Mouse (Mus musculus): ENCODE data around the gene Camta1. TPM values are rescaled to one million over a fixed set of nuclear protein-coding genes. Genes with fewer than 3 reads are reported as not detected.

Camta1 gene
- total and polyA plus RNA-seq, 2 experiments, result 2.7 to 6.1 TPM

- Histone ChIP-seq H3K36me3 (ENCODE audit: control insufficient read depth, insufficient read depth, low read length) (no peaks in the 10 kb centered on the region), H3K9ac (ENCODE audit: low read depth, low read length) (no peak overlapping the region), H3K4me1 (ENCODE audit: control insufficient read depth, insufficient read depth, low read length) (0 out of 2 replicates have a peak, but pooled peaks cover 4% of the 10 kb centered on the region), H3K4me3 (ENCODE audit: insufficient read depth, low read depth, low read length) (no peak overlapping the region), H3K79me2 (ENCODE audit: control insufficient read depth, insufficient read depth, low read length) (no peaks in the 10 kb centered on the region), H3K27me3 (ENCODE audit: control insufficient read depth, insufficient read depth, low read length) (no peaks in the 10 kb centered on the region), H3K27ac (replicated peaks; ENCODE audit: insufficient read depth, low read depth, low read length) (no peak overlapping the region)
- WGBS, result 81% methylated on average over 7 of the region's 7 CpGs
- TF ChIP-seq POLR2A (IDR thresholded peaks at IDR 0.05; ENCODE audit: extremely low read depth, insufficient read depth, low read length), result no peak
- no peak for TF ChIP-seq CTCF (IDR thresholded peaks at IDR 0.05; ENCODE audit: low read depth, low read length)
- DNase-seq (ENCODE audit: extremely low read depth, low read depth, low spot score), result no peak
Measured at GRCm38 (mm10) chr4:151339421-151339820, 522.3 kb downstream of the Camta1 start.

- DNase-seq (ENCODE audit: extremely low read depth, low read depth, low spot score), result no peak
- Histone ChIP-seq H3K27me3 (ENCODE audit: control insufficient read depth, insufficient read depth, low read length) (no peaks in the 10 kb centered on the region), H3K79me2 (ENCODE audit: control insufficient read depth, insufficient read depth, low read length) (no peaks in the 10 kb centered on the region), H3K9ac (ENCODE audit: low read depth, low read length) (no peak overlapping the region), H3K36me3 (ENCODE audit: control insufficient read depth, insufficient read depth, low read length) (no peaks in the 10 kb centered on the region), H3K4me3 (ENCODE audit: insufficient read depth, low read depth, low read length) (no peak overlapping the region), H3K27ac (replicated peaks; ENCODE audit: insufficient read depth, low read depth, low read length) (no peak overlapping the region), H3K4me1 (ENCODE audit: control insufficient read depth, insufficient read depth, low read length) (0 out of 2 replicates have a peak, but pooled peaks cover 4% of the 10 kb centered on the region)
- no peak for TF ChIP-seq POLR2A (IDR thresholded peaks at IDR 0.05; ENCODE audit: extremely low read depth, insufficient read depth, low read length)
- no peak for TF ChIP-seq CTCF (IDR thresholded peaks at IDR 0.05; ENCODE audit: low read depth, low read length)
- 70% methylated on average over 7 of the region's 7 CpGs for WGBS
Measured at GRCm38 (mm10) chr4:151338931-151339330, 522.7 kb downstream of the Camta1 start.

GRCm38 (mm10) chr4:151337543-151337942, 524.1 kb downstream of the Camta1 start:
- Histone ChIP-seq H3K27me3 (ENCODE audit: control insufficient read depth, insufficient read depth, low read length) (no peaks in the 10 kb centered on the region), H3K4me3 (ENCODE audit: insufficient read depth, low read depth, low read length) (no peak overlapping the region), H3K9ac (ENCODE audit: low read depth, low read length) (no peak overlapping the region), H3K4me1 (ENCODE audit: control insufficient read depth, insufficient read depth, low read length) (0 out of 2 replicates have a peak, but pooled peaks cover 4% of the 10 kb centered on the region), H3K79me2 (ENCODE audit: control insufficient read depth, insufficient read depth, low read length) (no peaks in the 10 kb centered on the region), H3K27ac (replicated peaks; ENCODE audit: insufficient read depth, low read depth, low read length) (no peak overlapping the region), H3K36me3 (ENCODE audit: control insufficient read depth, insufficient read depth, low read length) (no peaks in the 10 kb centered on the region)
- TF ChIP-seq CTCF (IDR thresholded peaks at IDR 0.05; ENCODE audit: low read depth, low read length) (no peak), POLR2A (IDR thresholded peaks at IDR 0.05; ENCODE audit: extremely low read depth, insufficient read depth, low read length) (no peak)
- WGBS, result 22% methylated on average over 11 of the region's 11 CpGs
- DNase-seq (ENCODE audit: extremely low read depth, low read depth, low spot score), result no peak

GRCm38 (mm10) chr4:151336413-151336812, 525.3 kb downstream of the Camta1 start:
- no peak for TF ChIP-seq CTCF (IDR thresholded peaks at IDR 0.05; ENCODE audit: low read depth, low read length)
- TF ChIP-seq POLR2A (IDR thresholded peaks at IDR 0.05; ENCODE audit: extremely low read depth, insufficient read depth, low read length), result no peak
- DNase-seq (ENCODE audit: extremely low read depth, low read depth, low spot score), result peak; percentile 63

GRCm38 (mm10) chr4:151334951-151335742, 526.5 kb downstream of the Camta1 start:
- peak; percentile 24 for DNase-seq (ENCODE audit: extremely low read depth, low read depth, low spot score)
- Histone ChIP-seq H3K79me2 (ENCODE audit: control insufficient read depth, insufficient read depth, low read length) (no peaks in the 10 kb centered on the region), H3K27ac (replicated peaks; ENCODE audit: insufficient read depth, low read depth, low read length) (no peak overlapping the region), H3K36me3 (ENCODE audit: control insufficient read depth, insufficient read depth, low read length) (no peaks in the 10 kb centered on the region), H3K27me3 (ENCODE audit: control insufficient read depth, insufficient read depth, low read length) (no peaks in the 10 kb centered on the region), H3K4me3 (ENCODE audit: insufficient read depth, low read depth, low read length) (no peak overlapping the region), H3K9ac (ENCODE audit: low read depth, low read length) (no peak overlapping the region), H3K4me1 (ENCODE audit: control insufficient read depth, insufficient read depth, low read length) (0 out of 2 replicates have a peak, but pooled peaks cover 4% of the 10 kb centered on the region)
- WGBS, result 27% methylated on average over 23 of the region's 23 CpGs
- TF ChIP-seq POLR2A (IDR thresholded peaks at IDR 0.05; ENCODE audit: extremely low read depth, insufficient read depth, low read length) (no peak), CTCF (IDR thresholded peaks at IDR 0.05; ENCODE audit: low read depth, low read length) (peak; percentile 95)

More at GRCm38 (mm10) chr4:151336413-151336812, 525.3 kb downstream of the Camta1 start:
- Histone ChIP-seq H3K9ac (ENCODE audit: low read depth, low read length) (no peak overlapping the region), H3K36me3 (ENCODE audit: control insufficient read depth, insufficient read depth, low read length) (no peaks in the 10 kb centered on the region), H3K4me3 (ENCODE audit: insufficient read depth, low read depth, low read length) (no peak overlapping the region), H3K27me3 (ENCODE audit: control insufficient read depth, insufficient read depth, low read length) (no peaks in the 10 kb centered on the region), H3K79me2 (ENCODE audit: control insufficient read depth, insufficient read depth, low read length) (no peaks in the 10 kb centered on the region), H3K4me1 (ENCODE audit: control insufficient read depth, insufficient read depth, low read length) (0 out of 2 replicates have a peak, but pooled peaks cover 4% of the 10 kb centered on the region), H3K27ac (replicated peaks; ENCODE audit: insufficient read depth, low read depth, low read length) (no peak overlapping the region)
- WGBS, result 34% methylated on average over 13 of the region's 13 CpGs

Measured in liver, adult 2 months (tissue).